Mouse (Mus musculus) brain, adult 10 weeks (tissue): ENCODE measurements around the gene Megf9. TPM values are rescaled to one million over a fixed set of nuclear protein-coding genes. Genes with fewer than 3 reads are reported as not detected.

Experiments
- polyA plus RNA-seq: library from polyadenylated mRNA; stranded (reverse); fragments of 350-450 nt; fragmentation: Illumina TruSeq; extraction: RNeasy Lipid Tissue Mini Kit (QIAGEN cat#74804); gene quantifications from one replicate; pipeline ENCODE4 v1.2.3, GENCODE M21; 2015; ENCODE audit warnings: low read depth, low replicate concordance

Gene Megf9
- 52.9 TPM for polyA plus RNA-seq

DNA sequence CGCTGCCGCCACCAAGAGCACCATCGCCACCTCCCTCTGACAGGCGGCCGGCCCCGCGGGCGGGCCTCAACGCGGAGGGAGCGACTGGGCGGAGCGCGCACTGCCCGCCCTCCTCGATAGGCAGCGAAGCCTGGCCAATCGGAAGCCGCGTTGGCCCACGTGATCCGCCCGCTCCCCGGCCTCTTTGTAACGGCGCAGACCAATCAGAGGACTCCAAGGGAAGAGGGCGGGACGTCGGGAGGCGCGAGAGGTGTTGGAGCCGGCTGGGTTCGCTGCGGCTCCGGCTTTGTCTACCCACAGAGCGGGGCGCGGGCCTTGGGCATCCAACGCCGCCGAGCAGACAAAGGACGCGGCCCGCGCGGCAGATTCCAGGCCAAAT is at the start of gene Megf9:
TSS of gene Megf9 (minus strand) at position 105 of the 379 bp plus-strand sequence.

DNA sequence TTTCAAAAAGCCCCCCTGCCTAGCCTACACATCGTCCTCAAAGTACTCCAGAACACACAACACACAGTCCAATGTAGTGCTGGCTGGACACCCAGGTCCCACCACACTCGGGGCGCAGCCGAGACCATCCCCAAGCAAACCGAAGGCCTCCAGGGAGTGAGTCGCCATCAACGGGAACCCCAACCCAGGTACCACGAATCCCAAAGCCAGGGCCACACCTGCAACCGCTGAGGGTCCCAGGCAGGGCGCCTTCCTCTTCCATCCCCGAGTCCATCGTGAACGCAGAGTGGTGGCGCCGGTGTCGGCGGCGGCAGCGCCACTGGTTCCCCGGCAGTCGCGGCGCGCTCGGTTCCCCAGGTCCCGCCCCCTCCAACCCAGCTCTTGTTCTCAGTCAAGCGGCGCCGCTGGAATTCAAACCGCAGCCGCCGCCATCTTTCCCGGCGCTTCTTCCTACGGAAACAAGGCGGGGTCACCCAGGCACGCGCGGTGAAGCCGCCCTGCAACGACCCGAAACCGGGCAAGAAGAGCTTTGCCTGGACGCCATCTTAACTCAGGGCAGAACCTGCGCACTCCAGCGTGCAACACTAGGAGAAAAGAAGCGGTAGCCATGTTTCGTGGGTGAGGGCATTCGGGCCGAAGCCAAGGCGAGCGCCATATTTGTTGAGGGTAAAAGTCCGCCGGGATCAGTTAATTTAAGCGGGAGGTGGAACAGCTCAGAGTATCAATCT is 124.6 kb downstream of the Megf9 start, which contains the start of gene Cdk5rap2:
TSS of gene Cdk5rap2 (minus strand) at position 450 of the 728 bp plus-strand sequence.

Other genes starting within 250 kb of the Megf9 start
- gene Cdk5rap2, start 124.6 kb downstream of the Megf9 start, polyA plus RNA-seq, result 6.3 TPM